Mouse (Mus musculus) embryonic fibroblast, embryonic 13.5 days (primary cell): ENCODE data around the gene Med8. TPM values are rescaled to one million over a fixed set of nuclear protein-coding genes. Genes with fewer than 3 reads are reported as not detected.

Source experiments
- H3K27ac ChIP-seq: 2 replicates; pipeline ENCODE4 v1.5.1; 2012; ENCODE audit warnings: low read length, control low read depth, inconsistent platforms; ENCODE audit not compliant: insufficient read depth
- H3K4me1 ChIP-seq: 2 replicates; pipeline ENCODE4 v1.6.1; 2011; ENCODE audit warnings: low read length; ENCODE audit not compliant: control insufficient read depth, insufficient read depth
- H3K4me3 ChIP-seq: 2 replicates; pipeline ENCODE4 v1.5.1; 2011; ENCODE audit warnings: mild to moderate bottlenecking, control low read depth, low read length; ENCODE audit not compliant: insufficient read depth
- CTCF ChIP-seq: IDR thresholded peaks from 2 replicates; pipeline ENCODE4 v1.5.1; 2011; ENCODE audit warnings: mild to moderate bottlenecking, control low read depth, low read length, moderate library complexity, borderline replicate concordance; ENCODE audit not compliant: insufficient read depth
- POLR2A ChIP-seq: IDR thresholded peaks from 2 replicates; pipeline ENCODE4 v1.6.1; 2011; ENCODE audit warnings: low read depth, mild to moderate bottlenecking, control low read depth, low read length, moderate library complexity
- polyA plus RNA-seq: library from polyadenylated mRNA; stranded (reverse); fragments of >200 nt; gene quantifications from 2 replicates; pipeline ENCODE4 v1.2.4, GENCODE M21; 2011; ENCODE audit warnings: low read depth; ENCODE audit not compliant: missing spikeins, insufficient read length

Med8 gene
- polyA plus RNA-seq, result 85.6 and 99.8 TPM in 2 replicates

- TF ChIP-seq POLR2A (peak; percentile 71), CTCF (no peak)
- Histone ChIP-seq H3K4me3 (peak within 1 kb of the TSS; percentile 95), H3K4me1 (peaks cover 7% of the 10 kb centered on the region), H3K27ac (peak within 1 kb of the TSS; percentile 14; the same call in 1 of the 2 replicates)
These were observed at the start of gene Med8, which contains the start of gene Szt2 for GRCm38 (mm10) chr4:118409142-118409900. Gene Med8, plus strand, starts transcription at chr4:118409337. Gene Szt2, minus strand, starts transcription at chr4:118409273.

- Histone ChIP-seq H3K4me3 (peak overlapping the region; percentile 62), H3K27ac (no peak overlapping the region; the same call in 1 of the 2 replicates), H3K4me1 (no peaks in the 10 kb centered on the region)
- peak; percentile 80 for TF ChIP-seq POLR2A
- TF ChIP-seq CTCF, result no peak
These were observed 49.0 kb upstream of the Med8 start for GRCm38 (mm10) chr4:118359896-118360720.

- H3K27ac ChIP-seq, result no peak overlapping the region
- H3K4me3 ChIP-seq, result no peak overlapping the region
- TF ChIP-seq CTCF (no peak), POLR2A (no peak)
- no peaks in the 10 kb centered on the region for H3K4me1 ChIP-seq
These were observed 47.7 kb upstream of the Med8 start for GRCm38 (mm10) chr4:118361451-118361850.

GRCm38 (mm10) chr4:118362879-118363278 is 46.3 kb upstream of the Med8 start:
- H3K27ac ChIP-seq, result no peak overlapping the region
- no peaks in the 10 kb centered on the region for H3K4me1 ChIP-seq
- H3K4me3 ChIP-seq, result no peak overlapping the region
- TF ChIP-seq POLR2A (no peak), CTCF (no peak)

GRCm38 (mm10) chr4:118363985-118364384 is 45.2 kb upstream of the Med8 start:
- Histone ChIP-seq H3K4me3 (no peak overlapping the region), H3K27ac (no peak overlapping the region), H3K4me1 (no peaks in the 10 kb centered on the region)
- TF ChIP-seq CTCF (no peak), POLR2A (no peak)

GRCm38 (mm10) chr4:118364641-118365040 is 44.5 kb upstream of the Med8 start:
- no peaks in the 10 kb centered on the region for H3K4me1 ChIP-seq
- TF ChIP-seq CTCF (no peak), POLR2A (peak; percentile 17; the same call in 1 of the 2 replicates)
- H3K4me3 ChIP-seq, result no peak overlapping the region
- H3K27ac ChIP-seq, result no peak overlapping the region

- Histone ChIP-seq H3K27ac (no peak overlapping the region), H3K4me3 (no peak overlapping the region), H3K4me1 (no peaks in the 10 kb centered on the region)
- TF ChIP-seq POLR2A (peak; percentile 46), CTCF (no peak)
These were observed 43.1 kb upstream of the Med8 start for GRCm38 (mm10) chr4:118365991-118366390.

GRCm38 (mm10) chr4:118367551-118367950 is 41.6 kb upstream of the Med8 start:
- TF ChIP-seq POLR2A (no peak), CTCF (no peak)
- H3K27ac ChIP-seq, result no peak overlapping the region
- no peaks in the 10 kb centered on the region for H3K4me1 ChIP-seq
- no peak overlapping the region for H3K4me3 ChIP-seq

GRCm38 (mm10) chr4:118368616-118369015 is 40.5 kb upstream of the Med8 start:
- Histone ChIP-seq H3K27ac (no peak overlapping the region), H3K4me3 (no peak overlapping the region), H3K4me1 (no peaks in the 10 kb centered on the region)
- TF ChIP-seq POLR2A, result no peak
- TF ChIP-seq CTCF, result no peak

GRCm38 (mm10) chr4:118371822-118372221 is 37.3 kb upstream of the Med8 start:
- H3K27ac ChIP-seq, result no peak overlapping the region
- no peaks in the 10 kb centered on the region for H3K4me1 ChIP-seq
- TF ChIP-seq CTCF (no peak), POLR2A (no peak)
- no peak overlapping the region for H3K4me3 ChIP-seq
